Mouse (Mus musculus) spleen, adult 12 weeks (tissue): Measurements from ENCODE around the gene Jazf1.

Source experiments
- DNase-seq: peaks from one replicate; pipeline ENCODE4 v3.0.0; 2022; ENCODE audit warnings: low spot score

The Jazf1 gene

GRCm38 (mm10) chr6:53067989-53068874 is at the start of gene Jazf1:
Gene Jazf1 (minus strand): TSS chr6:53068631.
- DNase-seq, result no peak

- no peak for DNase-seq
Measured at GRCm38 (mm10) chr6:53117855-53118254, 49.4 kb upstream of the Jazf1 start.

GRCm38 (mm10) chr6:53086879-53087278 is 18.4 kb upstream of the Jazf1 start:
- no peak for DNase-seq

- DNase-seq, result no peak
Measured at GRCm38 (mm10) chr6:53081241-53081640, 12.8 kb upstream of the Jazf1 start.

- no peak for DNase-seq
Measured at GRCm38 (mm10) chr6:53078671-53079070, 10.2 kb upstream of the Jazf1 start.

GRCm38 (mm10) chr6:53071732-53072131 is 3.3 kb upstream of the Jazf1 start:
- no peak for DNase-seq

- no peak for DNase-seq
Measured at GRCm38 (mm10) chr6:53069976-53070575, 1.6 kb upstream of the Jazf1 start.

- no peak for DNase-seq
Measured at GRCm38 (mm10) chr6:53068875-53069178, 396 bp upstream of the Jazf1 start.

- DNase-seq, result no peak
Measured at GRCm38 (mm10) chr6:53067446-53067988, 914 bp downstream of the Jazf1 start.

- no peak for DNase-seq
Measured at GRCm38 (mm10) chr6:53066978-53067377, 1.5 kb downstream of the Jazf1 start.

GRCm38 (mm10) chr6:53064070-53064469 is 4.4 kb downstream of the Jazf1 start:
- DNase-seq, result no peak

GRCm38 (mm10) chr6:53054909-53055308 is 13.5 kb downstream of the Jazf1 start:
- DNase-seq, result no peak

- DNase-seq, result no peak
Measured at GRCm38 (mm10) chr6:53045501-53045900, 22.9 kb downstream of the Jazf1 start.

- no peak for DNase-seq
Measured at GRCm38 (mm10) chr6:53038176-53038575, 30.3 kb downstream of the Jazf1 start.

- no peak for DNase-seq
Measured at GRCm38 (mm10) chr6:53034362-53035011, 33.9 kb downstream of the Jazf1 start.

GRCm38 (mm10) chr6:53032730-53033484 is 35.5 kb downstream of the Jazf1 start:
- DNase-seq, result no peak

GRCm38 (mm10) chr6:53022069-53022468 is 46.4 kb downstream of the Jazf1 start:
- DNase-seq, result no peak

GRCm38 (mm10) chr6:53021081-53021480 is 47.4 kb downstream of the Jazf1 start:
- DNase-seq, result no peak

- no peak for DNase-seq
Measured at GRCm38 (mm10) chr6:53017357-53018205, 50.9 kb downstream of the Jazf1 start.

GRCm38 (mm10) chr6:53014460-53015455 is 53.7 kb downstream of the Jazf1 start:
- DNase-seq, result no peak
